Mouse (Mus musculus): Measurements from ENCODE around the gene Plch2. TPM values are rescaled to one million over a fixed set of nuclear protein-coding genes. Genes with fewer than 3 reads are reported as not detected.

Plch2 gene
- polyA plus RNA-seq, 1 experiment from 2014 or later = 0.43 TPM

DNA sequence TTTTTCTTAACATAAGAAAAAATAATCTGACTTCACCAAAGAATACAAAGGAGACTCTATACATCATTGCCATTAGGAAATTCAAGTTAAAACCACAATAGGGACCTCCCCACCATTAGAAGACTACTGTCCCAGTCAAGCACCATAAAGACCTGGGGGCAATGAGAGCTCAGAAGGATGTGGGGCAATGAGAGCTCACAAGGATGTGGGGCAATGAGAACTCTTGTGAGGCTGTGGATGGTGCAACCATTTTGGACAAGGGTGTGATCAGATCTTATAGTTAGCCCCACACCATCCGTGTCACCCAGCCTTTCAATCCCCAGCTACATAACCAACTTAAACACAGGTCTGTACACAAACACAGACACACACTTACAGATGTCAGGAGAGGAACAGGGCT is 118.8 kb downstream of the Plch2 start:
- no peaks in the 10 kb centered on the region for H3K9me3 ChIP-seq (replicated peaks)
- H3K9ac ChIP-seq = no peak overlapping the region
- H3K27me3 ChIP-seq = peaks cover 6% of the 10 kb centered on the region
- H3K36me3 ChIP-seq = no peaks in the 10 kb centered on the region
- H3K4me1 ChIP-seq (replicated peaks) = no peaks in the 10 kb centered on the region
- no peak for ATAC-seq (replicated peaks; ENCODE audit: insufficient number of reproducible peaks, insufficient read depth, low FRiP score, low read depth)
- H3K27ac ChIP-seq = no peak overlapping the region
- H3K4me3 ChIP-seq = no peak overlapping the region
- no peak overlapping the region for H3K4me2 ChIP-seq
- WGBS = 85% methylated on average over 1 of the region's 1 CpGs

DNA sequence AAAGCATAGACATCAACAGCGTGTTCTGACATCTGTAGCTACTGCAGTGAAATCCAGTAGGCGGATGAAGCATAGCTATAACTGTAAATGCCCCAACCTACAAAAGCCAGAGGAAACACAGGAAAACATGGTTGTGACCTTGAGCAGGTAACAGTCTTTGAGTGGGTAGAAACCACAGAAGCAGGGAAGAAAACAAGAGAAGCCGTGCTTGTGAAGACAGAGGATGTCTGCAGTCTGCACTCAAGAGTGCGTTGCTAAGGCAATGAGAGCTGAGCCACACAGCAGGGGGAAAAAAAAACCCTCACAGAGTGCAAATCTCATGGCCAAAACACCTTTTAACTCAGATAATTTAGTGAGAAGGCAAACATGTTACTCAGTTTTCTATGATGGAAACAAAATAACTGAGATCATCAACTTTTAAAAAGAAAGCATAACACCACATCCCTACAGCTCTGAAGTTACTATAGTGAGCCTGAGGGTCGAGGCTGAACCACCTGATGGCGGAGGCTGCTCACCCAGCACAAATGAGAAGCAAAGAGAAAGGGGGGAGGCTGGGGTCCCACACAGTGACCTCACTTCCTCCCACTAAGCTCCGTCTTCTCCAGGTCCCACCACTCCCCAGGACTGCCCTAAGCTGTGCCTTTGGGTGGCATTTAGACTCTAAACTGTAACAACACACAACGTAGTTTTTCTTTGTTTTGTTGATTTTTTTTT is 119.9 kb downstream of the Plch2 start:
- WGBS = 57% methylated on average over 8 of the region's 8 CpGs
- Histone ChIP-seq H3K9me3 (replicated peaks) (no peaks in the 10 kb centered on the region), H3K4me2 (no peak overlapping the region), H3K4me3 (no peak overlapping the region), H3K4me1 (replicated peaks) (no peaks in the 10 kb centered on the region), H3K9ac (no peak overlapping the region), H3K27ac (no peak overlapping the region), H3K36me3 (no peaks in the 10 kb centered on the region), H3K27me3 (peaks cover 10% of the 10 kb centered on the region)
- ATAC-seq (replicated peaks; ENCODE audit: insufficient number of reproducible peaks, insufficient read depth, low FRiP score, low read depth) = no peak

DNA sequence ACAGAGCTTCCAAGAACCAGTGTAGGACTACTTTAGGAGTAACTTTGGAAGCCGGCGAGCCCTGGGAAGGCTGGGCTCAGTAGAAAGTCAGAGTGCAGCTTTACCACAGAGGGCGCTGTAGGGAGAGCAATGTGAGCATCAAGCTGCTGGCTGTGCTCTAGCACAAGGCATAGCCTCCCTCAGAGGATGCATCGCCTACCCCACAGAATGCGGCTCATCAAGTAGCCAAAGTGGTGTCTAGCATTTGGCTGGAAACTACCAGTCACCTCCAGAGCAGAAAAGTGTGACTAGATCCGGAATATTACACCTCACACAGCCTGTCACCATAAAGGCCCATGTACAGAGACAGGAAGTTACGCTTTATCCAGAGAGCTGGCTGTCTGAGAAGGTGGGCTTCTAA is 120.8 kb downstream of the Plch2 start:
- H3K9me3 ChIP-seq (replicated peaks) = no peaks in the 10 kb centered on the region
- peaks cover 10% of the 10 kb centered on the region for H3K27me3 ChIP-seq
- H3K36me3 ChIP-seq = no peaks in the 10 kb centered on the region
- WGBS = 76% methylated on average over 7 of the region's 7 CpGs
- no peak overlapping the region for H3K4me2 ChIP-seq
- H3K27ac ChIP-seq = no peak overlapping the region
- no peak overlapping the region for H3K9ac ChIP-seq
- H3K4me1 ChIP-seq (replicated peaks) = no peaks in the 10 kb centered on the region
- ATAC-seq (replicated peaks; ENCODE audit: insufficient number of reproducible peaks, insufficient read depth, low FRiP score, low read depth) = no peak
- no peak overlapping the region for H3K4me3 ChIP-seq

DNA sequence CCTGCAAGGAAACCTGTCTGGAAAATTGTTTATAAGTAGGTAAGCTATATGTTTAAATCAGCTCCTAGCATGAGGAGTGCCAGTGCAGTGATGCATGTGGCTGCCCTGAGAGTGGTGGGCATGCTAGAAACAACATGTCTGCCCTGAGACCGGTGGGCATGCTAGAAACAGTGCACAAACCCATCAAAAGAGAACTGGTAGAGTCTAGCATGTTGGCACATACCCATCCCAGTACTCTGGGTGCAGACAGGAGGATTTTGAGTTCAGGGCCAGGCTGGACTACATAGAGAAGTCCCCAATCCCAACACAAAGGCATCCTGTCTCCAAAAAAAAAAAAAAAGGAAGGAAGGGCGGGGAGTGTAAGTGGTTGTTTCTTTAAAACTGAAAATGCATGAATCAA is 121.8 kb downstream of the Plch2 start:
- Histone ChIP-seq H3K36me3 (no peaks in the 10 kb centered on the region), H3K27ac (no peak overlapping the region), H3K4me1 (replicated peaks) (no peaks in the 10 kb centered on the region), H3K9me3 (replicated peaks) (no peaks in the 10 kb centered on the region), H3K4me3 (no peak overlapping the region), H3K4me2 (no peak overlapping the region), H3K27me3 (peaks cover 10% of the 10 kb centered on the region), H3K9ac (no peak overlapping the region)
- WGBS = 79% methylated on average over 2 of the region's 2 CpGs
- no peak for ATAC-seq (replicated peaks; ENCODE audit: insufficient number of reproducible peaks, insufficient read depth, low FRiP score, low read depth)

DNA sequence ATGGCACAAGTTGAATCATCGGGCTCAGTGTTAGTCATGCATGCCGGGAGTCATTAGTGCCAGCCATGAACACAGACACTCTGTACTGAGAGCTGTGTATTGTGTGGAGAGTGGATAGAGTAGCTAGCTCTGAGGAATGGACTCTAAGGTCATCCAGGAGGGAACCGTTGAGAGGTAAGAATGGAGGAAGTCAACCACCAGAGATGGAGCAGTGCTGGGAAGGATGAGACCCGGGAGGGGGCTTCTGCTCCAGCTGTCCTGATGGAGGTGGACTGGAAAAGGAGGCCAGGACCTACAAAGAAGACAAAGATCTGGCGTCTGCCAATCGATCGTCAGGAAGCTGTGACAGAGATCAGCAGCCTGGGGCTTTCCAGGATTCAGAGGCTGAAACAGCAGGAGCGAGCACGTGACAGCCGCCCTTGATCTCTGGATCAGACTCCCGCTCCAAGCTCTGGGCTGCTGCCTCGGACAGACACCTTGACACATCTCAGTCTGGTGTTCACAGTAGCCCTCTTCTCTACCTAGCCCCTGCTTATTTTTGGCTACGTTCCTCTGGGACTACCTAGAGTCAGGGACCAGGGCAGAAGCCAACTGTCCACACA is 123.2 kb downstream of the Plch2 start:
- Histone ChIP-seq H3K9ac (no peak overlapping the region), H3K27ac (no peak overlapping the region), H3K9me3 (replicated peaks) (no peaks in the 10 kb centered on the region), H3K36me3 (no peaks in the 10 kb centered on the region), H3K4me1 (replicated peaks) (no peaks in the 10 kb centered on the region; the same call in 1 of the 2 replicates), H3K27me3 (peaks cover 10% of the 10 kb centered on the region), H3K4me3 (no peak overlapping the region), H3K4me2 (no peak overlapping the region)
- ATAC-seq (replicated peaks; ENCODE audit: insufficient number of reproducible peaks, insufficient read depth, low FRiP score, low read depth) = no peak
- WGBS = 43% methylated on average over 13 of the region's 13 CpGs

Other genes with a start within 250 kb of the Plch2 start
- gene Ttc34, start 219.3 kb downstream of the Plch2 start, polyA plus RNA-seq (2015; fragmentation: Nextera tagmentation; extraction: Ambion mirVana) = 0.06 and 0.14 TPM in 2 replicates
- 0.58 and 0.60 TPM in 2 replicates for gene Mmel1, start 187.2 kb downstream of the Plch2 start, polyA plus RNA-seq (2015; fragmentation: Nextera tagmentation; extraction: Ambion mirVana)
- gene Fam213b, start 157.6 kb downstream of the Plch2 start, polyA plus RNA-seq (2015; fragmentation: Nextera tagmentation; extraction: Ambion mirVana) = 46.7 and 53.6 TPM in 2 replicates
- 0.57 and 1.2 TPM in 2 replicates for gene Tnfrsf14, start 128.2 kb downstream of the Plch2 start, polyA plus RNA-seq (2015; fragmentation: Nextera tagmentation; extraction: Ambion mirVana)
- 0.49 and 0.77 TPM in 2 replicates for gene Hes5, start 95.9 kb downstream of the Plch2 start, polyA plus RNA-seq (2015; fragmentation: Nextera tagmentation; extraction: Ambion mirVana)
- gene Pank4, start 92.7 kb downstream of the Plch2 start, polyA plus RNA-seq (2015; fragmentation: Nextera tagmentation; extraction: Ambion mirVana) = 36.6 and 44.5 TPM in 2 replicates
- 16.3 and 18.6 TPM in 2 replicates for gene Pex10, start 10.2 kb upstream of the Plch2 start, polyA plus RNA-seq (2015; fragmentation: Nextera tagmentation; extraction: Ambion mirVana)
- 117 and 120 TPM in 2 replicates for gene Rer1, start 29.6 kb upstream of the Plch2 start, polyA plus RNA-seq (2015; fragmentation: Nextera tagmentation; extraction: Ambion mirVana)
- gene Morn1, start 29.8 kb upstream of the Plch2 start, polyA plus RNA-seq (2015; fragmentation: Nextera tagmentation; extraction: Ambion mirVana) = 1.9 and 2.5 TPM in 2 replicates
- 11.0 and 13.6 TPM in 2 replicates for gene Ski, start 165.8 kb upstream of the Plch2 start, polyA plus RNA-seq (2015; fragmentation: Nextera tagmentation; extraction: Ambion mirVana)
- 64.7 and 67.7 TPM in 2 replicates for gene Faap20, start 193.0 kb upstream of the Plch2 start, polyA plus RNA-seq (2015; fragmentation: Nextera tagmentation; extraction: Ambion mirVana)

Measured in heart, embryonic 15.5 days (tissue).